Mouse (Mus musculus) cerebellum, adult 18-20 months (tissue): ENCODE measurements around the gene Pik3cb.
A peak's percentile ranks its signal among the peaks of the same experiment; 100 is the strongest.

Experiments used
- DNase-seq, 2 experiments: peaks; one replicate each; pipeline ENCODE4 v3.0.0; 2021

The Pik3cb gene

GRCm38 (mm10) chr9:99140063-99140882 lies at the start of gene Pik3cb:
Pik3cb (minus strand) TSS chr9:99140621.
- peak; percentile 98 to 99 for DNase-seq

GRCm38 (mm10) chr9:99183043-99183670 lies 42.7 kb upstream of the Pik3cb start:
- no peak for DNase-seq

- DNase-seq = no peak
Observed at GRCm38 (mm10) chr9:99182121-99182520, 41.7 kb upstream of the Pik3cb start.

- DNase-seq = no peak
Observed at GRCm38 (mm10) chr9:99180272-99180671, 39.9 kb upstream of the Pik3cb start.

- DNase-seq = no peak
Observed at GRCm38 (mm10) chr9:99178736-99179135, 38.3 kb upstream of the Pik3cb start.

- DNase-seq = no peak
Observed at GRCm38 (mm10) chr9:99175774-99176173, 35.4 kb upstream of the Pik3cb start.

GRCm38 (mm10) chr9:99172811-99173210 lies 32.4 kb upstream of the Pik3cb start:
- no peak for DNase-seq

- DNase-seq = no peak
Observed at GRCm38 (mm10) chr9:99171186-99171585, 30.8 kb upstream of the Pik3cb start.

GRCm38 (mm10) chr9:99169029-99169428 lies 28.6 kb upstream of the Pik3cb start:
- DNase-seq = no peak

GRCm38 (mm10) chr9:99166946-99167345 lies 26.5 kb upstream of the Pik3cb start:
- no peak for DNase-seq

- DNase-seq = no peak
Observed at GRCm38 (mm10) chr9:99165956-99166355, 25.5 kb upstream of the Pik3cb start.

GRCm38 (mm10) chr9:99164664-99165226 lies 24.3 kb upstream of the Pik3cb start:
- no peak for DNase-seq

GRCm38 (mm10) chr9:99164148-99164503 lies 23.7 kb upstream of the Pik3cb start:
- no peak for DNase-seq

GRCm38 (mm10) chr9:99163420-99164147 lies 23.2 kb upstream of the Pik3cb start:
- DNase-seq = peak in 1 of 2 experiments; percentile 5

- DNase-seq = no peak
Observed at GRCm38 (mm10) chr9:99162839-99163238, 22.4 kb upstream of the Pik3cb start.

- DNase-seq = no peak
Observed at GRCm38 (mm10) chr9:99160780-99161179, 20.4 kb upstream of the Pik3cb start.

- DNase-seq = no peak
Observed at GRCm38 (mm10) chr9:99159932-99160331, 19.5 kb upstream of the Pik3cb start.

GRCm38 (mm10) chr9:99158708-99159107 lies 18.3 kb upstream of the Pik3cb start:
- no peak for DNase-seq

- no peak for DNase-seq
Observed at GRCm38 (mm10) chr9:99158203-99158632, 17.8 kb upstream of the Pik3cb start.

GRCm38 (mm10) chr9:99153655-99154054 lies 13.2 kb upstream of the Pik3cb start:
- DNase-seq = peak; percentile 43 to 59

GRCm38 (mm10) chr9:99152699-99153490 lies 12.5 kb upstream of the Pik3cb start:
- no peak for DNase-seq
